Mouse (Mus musculus) CH12.LX (cell line): ENCODE data around the gene Fbxo44. TPM values are rescaled to one million over a fixed set of nuclear protein-coding genes. Genes with fewer than 3 reads are reported as not detected.

Experiments
- DNase-seq: peaks from one replicate; pipeline ENCODE4 v3.0.0-alpha.2; 2013; ENCODE audit errors: extremely low read depth
- H3K27ac ChIP-seq: 2 replicates; pipeline ENCODE4 v1.5.1; 2012; ENCODE audit warnings: low read depth, mild to moderate bottlenecking, control low read depth, moderate library complexity; ENCODE audit not compliant: insufficient read depth
- H3K27me3 ChIP-seq: replicated peaks from 2 replicates; pipeline ENCODE3; 2012; ENCODE audit warnings: inconsistent platforms
- H3K36me3 ChIP-seq, 2 experiments: replicated peaks in 1 of 2; 2 replicates each; pipeline versions ENCODE3 to v1.6.1; 2012; ENCODE audit warnings: inconsistent platforms in 1 of 2, low read length in 1 of 2, mild to moderate bottlenecking in 1 of 2, mixed read lengths in 1 of 2, moderate library complexity in 1 of 2; ENCODE audit not compliant: control insufficient read depth in 1 of 2, insufficient read depth in 1 of 2
- H3K4me1 ChIP-seq, 2 experiments: 2 replicates each; pipeline ENCODE4 v1.6.1; 2012; ENCODE audit warnings: inconsistent platforms in 1 of 2, moderate library complexity in 1 of 2; ENCODE audit not compliant: insufficient read depth in 2 of 2, control insufficient read depth in 1 of 2
- H3K4me2 ChIP-seq: 2 replicates; pipeline ENCODE4 v1.6.1; 2012; ENCODE audit warnings: low read depth, mild to moderate bottlenecking, control low read depth; ENCODE audit not compliant: poor library complexity, insufficient read depth, severe bottlenecking
- H3K4me3 ChIP-seq, 3 experiments: fragments of 150-350 bp in 1 of 3; sonication (generic) in 1 of 3; replicated peaks in 1 of 3; 2 replicates each; pipeline versions ENCODE3 to v1.5.1; 2011 to 2012; ENCODE audit warnings: low read depth in 2 of 3, low read length in 2 of 3, mild to moderate bottlenecking in 2 of 3, moderate library complexity in 2 of 3, control low read depth in 1 of 3, improper control_type of control experiment in 1 of 3, inconsistent platforms in 1 of 3, mixed read lengths in 1 of 3; ENCODE audit not compliant: poor library complexity in 1 of 3
- H3K79me2 ChIP-seq: replicated peaks from 2 replicates; pipeline ENCODE4 v1.6.1; 2012; ENCODE audit warnings: mild to moderate bottlenecking, moderate library complexity; ENCODE audit not compliant: control insufficient read depth, poor library complexity, insufficient read depth, severe bottlenecking; ENCODE audit errors: extremely low read depth
- H3K9ac ChIP-seq: 2 replicates; pipeline ENCODE4 v1.6.1; 2012; ENCODE audit warnings: low read depth, mild to moderate bottlenecking, control low read depth, moderate library complexity; ENCODE audit not compliant: insufficient read depth
- H3K9me3 ChIP-seq: replicated peaks from 2 replicates; pipeline ENCODE3; 2012; ENCODE audit warnings: low read length, inconsistent platforms, mixed read lengths
- CHD2 ChIP-seq: IDR thresholded peaks from 2 replicates; pipeline ENCODE4 v1.6.1; 2011; ENCODE audit warnings: low read length, improper control_type of control experiment
- ETS1 ChIP-seq: conservative IDR thresholded peaks from 2 replicates; pipeline ENCODE4 v1.6.1; 2012; ENCODE audit warnings: low read depth, mild to moderate bottlenecking, inconsistent platforms, low read length, improper control_type of control experiment, moderate library complexity
- IRF4 ChIP-seq: IDR thresholded peaks from 2 replicates; pipeline ENCODE4 v1.6.1; 2014; ENCODE audit warnings: low read depth, mild to moderate bottlenecking, inconsistent platforms, low read length, improper control_type of control experiment
- KAT2A ChIP-seq: IDR thresholded peaks from 2 replicates; pipeline ENCODE4 v1.6.1; 2012; ENCODE audit warnings: low read length, improper control_type of control experiment, inconsistent platforms; ENCODE audit not compliant: insufficient replicate concordance
- MAFK ChIP-seq: IDR thresholded peaks from 2 replicates; pipeline ENCODE4 v1.6.1; 2011; ENCODE audit warnings: low read length, improper control_type of control experiment; ENCODE audit not compliant: insufficient replicate concordance
- MEF2A ChIP-seq: IDR thresholded peaks from 2 replicates; pipeline ENCODE4 v1.6.1; 2014; ENCODE audit warnings: low read depth, mild to moderate bottlenecking, inconsistent platforms, low read length, improper control_type of control experiment, borderline replicate concordance
- NRF1 ChIP-seq: IDR thresholded peaks from 2 replicates; pipeline ENCODE4 v1.6.1; 2014; ENCODE audit warnings: low read depth, mild to moderate bottlenecking, inconsistent platforms, low read length, improper control_type of control experiment, moderate library complexity
- PAX5 ChIP-seq: IDR thresholded peaks from 2 replicates; pipeline ENCODE4 v1.6.1; 2012; ENCODE audit warnings: low read length, inconsistent platforms, mixed read lengths
- POLR2AphosphoS2 ChIP-seq: IDR thresholded peaks from 2 replicates; pipeline ENCODE4 v1.6.1; 2011; ENCODE audit warnings: low read depth, low read length, improper control_type of control experiment
- SMC3 ChIP-seq: IDR thresholded peaks from 2 replicates; pipeline ENCODE4 v1.6.1; 2011; ENCODE audit warnings: low read depth, low read length, improper control_type of control experiment
- TCF12 ChIP-seq: IDR thresholded peaks from 2 replicates; pipeline ENCODE4 v1.6.1; 2014; ENCODE audit warnings: low read depth, mild to moderate bottlenecking, inconsistent platforms, low read length, improper control_type of control experiment
- USF1 ChIP-seq: IDR thresholded peaks from 2 replicates; pipeline ENCODE4 v1.6.1; 2014; ENCODE audit warnings: low read depth, mild to moderate bottlenecking, inconsistent platforms, low read length, improper control_type of control experiment
- ZC3H11A ChIP-seq: IDR thresholded peaks from 2 replicates; pipeline ENCODE4 v1.6.1; 2012; ENCODE audit warnings: low read depth, mild to moderate bottlenecking, inconsistent platforms, low read length, improper control_type of control experiment
- ZMIZ1 ChIP-seq: IDR thresholded peaks from 2 replicates; pipeline ENCODE4 v1.6.1; 2012; ENCODE audit warnings: low read depth, mild to moderate bottlenecking, inconsistent platforms, low read length, improper control_type of control experiment
- dilution Hi-C: fragments of 300-500 bp; cut with MboI; formaldehyde crosslinking; loops from 2 replicates; pipeline ENCODE4 v1.14.3; 2020; ENCODE audit warnings: low sequenced_read_pairs; ENCODE audit not compliant: extremely low pct_unique_long_range_greater_than_20kb, extremely low pct_ligation_motif_present
- in situ Hi-C: fragments of 300-500 bp; cut with MboI; formaldehyde crosslinking; loops from 3 replicates; pipeline ENCODE4 v1.14.3; 2019; ENCODE audit warnings: low sequenced_read_pairs, low pct_ligation_motif_present, low pct_unique_long_range_greater_than_20kb, mixed read lengths
- polyA plus RNA-seq: library from polyadenylated mRNA; unstranded; fragments of >175 nt; gene quantifications from 2 replicates; pipeline ENCODE4 v1.2.1, GENCODE M21; 2012; ENCODE audit warnings: low read depth; ENCODE audit not compliant: insufficient read length
- total RNA-seq, 2 experiments: library from RNA; depleted of rRNA; stranded (reverse); fragments of 300-350 nt in 1 of 2; fragments of >200 nt in 1 of 2; gene quantifications; 2 replicates each; pipeline ENCODE4 v1.2.3; 2012 to 2014

The Fbxo44 gene
- total and polyA plus RNA-seq, 3 experiments, result 2.1 to 10.6 (median 2.8) TPM

DNA sequence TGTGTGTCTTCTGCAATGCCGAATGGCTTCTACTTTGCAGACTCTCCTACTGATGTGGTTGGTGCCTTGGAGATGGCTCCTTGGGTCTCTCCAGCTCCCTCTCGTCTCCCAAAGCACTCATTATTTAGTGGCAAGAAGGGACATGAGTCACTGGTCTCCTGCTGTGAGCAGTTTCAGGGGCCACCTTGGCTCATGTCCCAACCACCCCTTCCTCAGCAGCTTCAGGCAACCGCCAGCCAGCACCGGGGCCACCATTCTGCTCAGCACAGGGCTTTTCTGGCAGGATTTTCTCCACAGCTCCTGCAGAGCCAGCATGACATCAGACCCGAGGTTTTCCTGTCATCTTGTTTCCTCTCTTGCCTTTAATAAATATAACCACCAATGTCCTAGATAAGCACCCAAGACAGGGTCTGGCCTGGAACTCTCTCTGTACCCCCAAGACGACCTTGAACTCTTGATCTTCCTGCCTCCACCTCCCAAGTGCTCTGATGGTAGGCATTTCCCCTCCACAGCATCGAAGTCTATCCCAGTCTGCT is 51.6 kb downstream of the Fbxo44 start:
- Histone ChIP-seq H3K79me2 (no peaks in the 10 kb centered on the region), H3K27ac (no peak overlapping the region), H3K4me1 (no peaks in the 10 kb centered on the region)
- in situ Hi-C loops (no loop called here), dilution Hi-C loops (no loop called here)
- TF ChIP-seq IRF4 (no peak), POLR2AphosphoS2 (no peak), MAFK (no peak), MEF2A (no peak), KAT2A (no peak), ETS1 (no peak), ZC3H11A (no peak), NRF1 (no peak), SMC3 (no peak), CHD2 (no peak)
- TF ChIP-seq, all 38 proteins: peak for 0
- H3K27me3 ChIP-seq, result peaks cover 94% of the 10 kb centered on the region
- no peak for DNase-seq
- H3K9ac ChIP-seq, result no peak overlapping the region
- H3K4me3 ChIP-seq, result no peak overlapping the region
- no peaks in the 10 kb centered on the region for H3K36me3 ChIP-seq
- H3K9me3 ChIP-seq, result no peaks in the 10 kb centered on the region
- no peak overlapping the region for H3K4me2 ChIP-seq

DNA sequence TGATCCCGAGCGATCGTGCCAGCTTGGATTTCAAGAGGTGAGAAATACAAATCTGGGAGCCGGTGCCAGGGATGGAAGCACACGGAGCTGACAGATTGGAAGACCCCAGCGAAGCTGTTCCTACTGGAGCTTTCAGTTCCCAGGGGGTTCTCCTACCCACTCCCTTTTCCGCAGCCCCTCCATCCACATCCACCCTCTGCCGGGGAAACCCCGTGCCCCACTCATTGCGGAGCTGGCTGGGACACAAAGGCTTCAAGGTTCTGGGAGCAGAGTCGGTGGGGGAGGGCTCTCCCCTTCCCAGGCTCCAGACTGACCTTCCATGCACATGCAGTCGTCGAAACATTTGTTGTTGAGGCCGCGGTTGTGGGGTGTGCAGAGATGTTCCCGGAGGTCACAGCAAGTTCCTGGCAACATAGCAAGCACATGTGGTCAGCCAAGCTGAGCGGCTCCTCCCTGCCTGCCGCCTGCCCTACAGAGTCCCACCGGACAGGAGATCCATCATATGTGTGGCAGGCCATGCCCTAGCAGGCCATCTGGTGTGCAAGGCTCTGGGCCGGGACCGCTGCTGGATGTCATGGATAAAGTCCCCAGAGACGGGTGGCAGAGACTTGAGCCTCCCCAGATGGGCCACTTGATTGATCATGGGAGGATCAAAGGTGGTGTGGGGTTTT is 52.5 kb downstream of the Fbxo44 start:
- Histone ChIP-seq H3K27me3 (peaks cover 90% of the 10 kb centered on the region), H3K4me1 (no peaks in the 10 kb centered on the region), H3K79me2 (no peaks in the 10 kb centered on the region), H3K9me3 (no peaks in the 10 kb centered on the region), H3K4me3 (no peak overlapping the region), H3K27ac (no peak overlapping the region), H3K36me3 (no peaks in the 10 kb centered on the region), H3K4me2 (no peak overlapping the region), H3K9ac (no peak overlapping the region)
- dilution Hi-C loops, result no loop called here
- DNase-seq, result no peak
- TF ChIP-seq TCF12, result no peak
- no peak for TF ChIP-seq USF1
- no peak for TF ChIP-seq POLR2AphosphoS2
- no peak for TF ChIP-seq ETS1
- TF ChIP-seq PAX5, result no peak
- TF ChIP-seq KAT2A, result no peak
- no peak for TF ChIP-seq ZMIZ1
- in situ Hi-C loops, result no loop called here
